Mouse (Mus musculus): ENCODE results near the gene Metrn. TPM values are rescaled to one million over a fixed set of nuclear protein-coding genes. Genes with fewer than 3 reads are reported as not detected.
"Not testable (repeated sequence)": the region's sequence is repeated elsewhere in the genome, so short reads cannot be mapped to it uniquely, and the experiment has no call there.

Gene Metrn
- polyA plus RNA-seq, 1 experiment = 64.0 TPM

GRCm38 (mm10) chr17:25808789-25809605, 12.1 kb upstream of the Metrn start, which contains the start of gene Fbxl16:
TSS of gene Fbxl16 (plus strand) at chr17:25809085.
- peak within 1 kb of the TSS; percentile 76 for H3ac ChIP-seq (ENCODE audit: control insufficient read depth, insufficient read length, low read depth)
- no peaks in the 10 kb centered on the region for H3K27me3 ChIP-seq (ENCODE audit: control insufficient read depth, insufficient read depth, insufficient read length)
- TF ChIP-seq MYOD1 (IDR thresholded peaks at IDR 0.05; ENCODE audit: control insufficient read depth, insufficient read length, low read depth) = no peak
- no peak for TF ChIP-seq CTCF (IDR thresholded peaks at IDR 0.05; ENCODE audit: control insufficient read depth, insufficient read depth, insufficient read length)
- no peak for TF ChIP-seq MAX (IDR thresholded peaks at IDR 0.05)
- no peak for TF ChIP-seq FOSL1 (IDR thresholded peaks at IDR 0.05; ENCODE audit: insufficient read depth, low read length, poor library complexity, severe bottlenecking)
- no peak for TF ChIP-seq USF1 (IDR thresholded peaks at IDR 0.05; ENCODE audit: low read depth)
- no peak for TF ChIP-seq CEBPB (IDR thresholded peaks at IDR 0.05; ENCODE audit: low read depth)
- TF ChIP-seq MYOG (IDR thresholded peaks at IDR 0.05; ENCODE audit: control insufficient read depth, extremely low read depth, insufficient read length) = no peak
- H3K79me2 ChIP-seq (ENCODE audit: control insufficient read depth, insufficient read depth) = no peaks in the 10 kb centered on the region
- H3K4me3 ChIP-seq (ENCODE audit: insufficient read depth, poor library complexity, severe bottlenecking) = peak within 1 kb of the TSS; percentile 43
- no peaks in the 10 kb centered on the region for H3K79me3 ChIP-seq (ENCODE audit: low read depth)
- H3K36me3 ChIP-seq (ENCODE audit: control insufficient read depth, insufficient read depth) = no peaks in the 10 kb centered on the region

- H3K27me3 ChIP-seq (ENCODE audit: control insufficient read depth, insufficient read depth, insufficient read length) = no peaks in the 10 kb centered on the region
- TF ChIP-seq FOSL1 (IDR thresholded peaks at IDR 0.05; ENCODE audit: insufficient read depth, low read length, poor library complexity, severe bottlenecking) (no peak), MYOD1 (IDR thresholded peaks at IDR 0.05; ENCODE audit: control insufficient read depth, insufficient read length, low read depth) (no peak), CEBPB (IDR thresholded peaks at IDR 0.05; ENCODE audit: low read depth) (no peak), USF1 (IDR thresholded peaks at IDR 0.05; ENCODE audit: low read depth) (no peak), CTCF (IDR thresholded peaks at IDR 0.05; ENCODE audit: control insufficient read depth, insufficient read depth, insufficient read length) (no peak), MYOG (IDR thresholded peaks at IDR 0.05; ENCODE audit: control insufficient read depth, extremely low read depth, insufficient read length) (no peak), MAX (IDR thresholded peaks at IDR 0.05) (no peak)
- no peaks in the 10 kb centered on the region for H3K79me2 ChIP-seq (ENCODE audit: control insufficient read depth, insufficient read depth)
- H3ac ChIP-seq (ENCODE audit: control insufficient read depth, insufficient read length, low read depth) = no peak overlapping the region
- H3K79me3 ChIP-seq (ENCODE audit: low read depth) = no peaks in the 10 kb centered on the region
- no peak overlapping the region for H3K4me3 ChIP-seq (ENCODE audit: insufficient read depth, poor library complexity, severe bottlenecking)
- H3K36me3 ChIP-seq (ENCODE audit: control insufficient read depth, insufficient read depth) = no peaks in the 10 kb centered on the region
These were observed 11.1 kb upstream of the Metrn start for GRCm38 (mm10) chr17:25808028-25808427.

- H3K36me3 ChIP-seq (ENCODE audit: control insufficient read depth, insufficient read depth); H3K79me3 ChIP-seq (ENCODE audit: low read depth); H3K4me3 ChIP-seq (ENCODE audit: insufficient read depth, poor library complexity, severe bottlenecking); H3ac ChIP-seq (ENCODE audit: control insufficient read depth, insufficient read length, low read depth); H3K27me3 ChIP-seq (ENCODE audit: control insufficient read depth, insufficient read depth, insufficient read length); H3K79me2 ChIP-seq (ENCODE audit: control insufficient read depth, insufficient read depth): not testable (repeated sequence)
These were observed 10.5 kb upstream of the Metrn start for GRCm38 (mm10) chr17:25807452-25807851.

- no peaks in the 10 kb centered on the region for H3K79me2 ChIP-seq (ENCODE audit: control insufficient read depth, insufficient read depth)
- TF ChIP-seq MYOD1 (IDR thresholded peaks at IDR 0.05; ENCODE audit: control insufficient read depth, insufficient read length, low read depth) (peak; percentile 42), CTCF (IDR thresholded peaks at IDR 0.05; ENCODE audit: control insufficient read depth, insufficient read depth, insufficient read length) (no peak)
- no peak overlapping the region for H3ac ChIP-seq (ENCODE audit: control insufficient read depth, insufficient read length, low read depth)
- no peaks in the 10 kb centered on the region for H3K79me3 ChIP-seq (ENCODE audit: low read depth)
- no peaks in the 10 kb centered on the region for H3K27me3 ChIP-seq (ENCODE audit: control insufficient read depth, insufficient read depth, insufficient read length)
- H3K36me3 ChIP-seq (ENCODE audit: control insufficient read depth, insufficient read depth) = no peaks in the 10 kb centered on the region
- H3K4me3 ChIP-seq (ENCODE audit: insufficient read depth, poor library complexity, severe bottlenecking) = no peak overlapping the region
These were observed 9.6 kb upstream of the Metrn start for GRCm38 (mm10) chr17:25806507-25806906.

- Histone ChIP-seq H3K4me3 (ENCODE audit: insufficient read depth, poor library complexity, severe bottlenecking) (no peak overlapping the region), H3ac (ENCODE audit: control insufficient read depth, insufficient read length, low read depth) (no peak overlapping the region), H3K79me3 (ENCODE audit: low read depth) (no peaks in the 10 kb centered on the region), H3K79me2 (ENCODE audit: control insufficient read depth, insufficient read depth) (no peaks in the 10 kb centered on the region), H3K36me3 (ENCODE audit: control insufficient read depth, insufficient read depth) (no peaks in the 10 kb centered on the region), H3K27me3 (ENCODE audit: control insufficient read depth, insufficient read depth, insufficient read length) (no peaks in the 10 kb centered on the region)
- TF ChIP-seq MAX (IDR thresholded peaks at IDR 0.05) (no peak), FOSL1 (IDR thresholded peaks at IDR 0.05; ENCODE audit: insufficient read depth, low read length, poor library complexity, severe bottlenecking) (peak; percentile 22), MYOD1 (IDR thresholded peaks at IDR 0.05; ENCODE audit: control insufficient read depth, insufficient read length, low read depth) (peak; percentile 44), MYOG (IDR thresholded peaks at IDR 0.05; ENCODE audit: control insufficient read depth, extremely low read depth, insufficient read length) (no peak), USF1 (IDR thresholded peaks at IDR 0.05; ENCODE audit: low read depth) (peak; percentile 10), CTCF (IDR thresholded peaks at IDR 0.05; ENCODE audit: control insufficient read depth, insufficient read depth, insufficient read length) (no peak), CEBPB (IDR thresholded peaks at IDR 0.05; ENCODE audit: low read depth) (no peak)
These were observed 6.0 kb upstream of the Metrn start for GRCm38 (mm10) chr17:25802825-25803517.

GRCm38 (mm10) chr17:25801029-25801428, 4.1 kb upstream of the Metrn start:
- Histone ChIP-seq H3K79me3 (ENCODE audit: low read depth) (no peaks in the 10 kb centered on the region), H3ac (ENCODE audit: control insufficient read depth, insufficient read length, low read depth) (no peak overlapping the region), H3K27me3 (ENCODE audit: control insufficient read depth, insufficient read depth, insufficient read length) (no peaks in the 10 kb centered on the region), H3K79me2 (ENCODE audit: control insufficient read depth, insufficient read depth) (peaks cover 8% of the 10 kb centered on the region), H3K4me3 (ENCODE audit: insufficient read depth, poor library complexity, severe bottlenecking) (no peak overlapping the region), H3K36me3 (ENCODE audit: control insufficient read depth, insufficient read depth) (no peaks in the 10 kb centered on the region)
- TF ChIP-seq CTCF (IDR thresholded peaks at IDR 0.05; ENCODE audit: control insufficient read depth, insufficient read depth, insufficient read length) = peak; percentile 54
- TF ChIP-seq MYOG (IDR thresholded peaks at IDR 0.05; ENCODE audit: control insufficient read depth, extremely low read depth, insufficient read length) = no peak
